Mouse (Mus musculus): ENCODE results near the gene Dysf.

The Dysf gene

GRCm38 (mm10) chr6:84111106-84111505, 102.7 kb downstream of the Dysf start:
- no peak for DNase-seq (ENCODE audit: low read depth, low spot score)

GRCm38 (mm10) chr6:84119731-84120530, 111.5 kb downstream of the Dysf start:
- no peak for DNase-seq (ENCODE audit: low read depth, low spot score)

DNA sequence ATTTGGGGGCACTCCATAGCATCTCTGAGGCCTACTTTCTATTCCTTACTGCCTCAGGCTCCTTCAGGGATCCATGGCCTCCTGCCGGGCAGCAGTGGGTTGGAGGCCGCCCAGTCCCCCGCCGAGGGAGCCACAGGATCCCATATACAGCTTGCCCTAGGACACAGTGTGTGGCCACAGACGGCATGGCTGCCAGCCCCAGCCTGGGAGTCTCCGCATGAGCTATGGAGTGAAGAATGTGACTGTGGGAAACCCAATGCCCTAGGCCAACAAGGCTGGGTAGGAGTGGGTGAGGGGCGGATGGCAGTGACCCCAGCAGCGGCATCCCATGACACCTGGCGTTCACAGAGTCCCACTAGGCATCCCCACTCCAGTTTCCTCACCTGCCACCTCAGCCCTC, 116.2 kb downstream of the Dysf start:
- no peak for DNase-seq (ENCODE audit: low read depth, low spot score)

- no peak for DNase-seq (ENCODE audit: low read depth, low spot score)
These were observed 116.7 kb downstream of the Dysf start for GRCm38 (mm10) chr6:84125101-84125500.

DNA sequence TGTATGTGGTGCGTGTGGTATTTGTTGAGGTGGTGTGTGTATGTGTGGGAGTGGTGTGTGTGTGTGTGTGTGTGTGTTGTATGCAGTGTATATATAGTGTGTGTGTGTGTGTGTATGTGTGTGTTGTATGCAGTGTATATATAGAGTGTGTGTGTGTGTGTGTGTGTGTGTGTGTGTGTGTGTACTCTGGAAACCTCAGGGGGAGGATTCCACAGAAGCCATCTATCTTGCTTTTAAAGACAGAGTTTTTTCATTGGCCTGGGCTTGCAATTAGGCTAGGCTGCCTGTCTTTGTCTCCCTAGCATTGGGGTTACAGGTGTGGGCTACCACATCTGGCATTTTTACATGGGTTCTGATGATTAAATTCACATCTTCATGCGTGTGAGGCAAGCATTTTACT, 119.8 kb downstream of the Dysf start:
- DNase-seq (ENCODE audit: low read depth, low spot score) = no peak

DNA sequence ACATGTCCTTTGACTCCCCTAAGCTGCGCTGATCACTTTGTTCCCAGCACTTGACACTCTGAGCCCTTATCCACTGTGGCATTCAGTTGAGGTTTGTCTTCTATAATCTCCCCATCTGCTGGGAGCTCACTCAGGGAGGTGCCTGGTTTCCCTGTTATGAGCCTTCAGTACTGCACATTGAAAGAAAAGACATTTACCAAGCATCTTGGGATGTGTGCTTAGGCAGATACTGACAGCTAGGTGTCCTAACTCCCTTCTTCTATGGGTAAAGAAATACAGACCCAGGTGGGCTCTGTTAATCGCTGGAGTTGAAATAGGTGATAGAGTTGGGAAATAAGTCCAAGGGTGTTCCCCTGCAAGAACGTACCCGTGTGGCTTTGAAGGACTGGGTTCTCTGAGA, 122.5 kb downstream of the Dysf start:
- no peak for DNase-seq (ENCODE audit: low read depth, low spot score)

DNA sequence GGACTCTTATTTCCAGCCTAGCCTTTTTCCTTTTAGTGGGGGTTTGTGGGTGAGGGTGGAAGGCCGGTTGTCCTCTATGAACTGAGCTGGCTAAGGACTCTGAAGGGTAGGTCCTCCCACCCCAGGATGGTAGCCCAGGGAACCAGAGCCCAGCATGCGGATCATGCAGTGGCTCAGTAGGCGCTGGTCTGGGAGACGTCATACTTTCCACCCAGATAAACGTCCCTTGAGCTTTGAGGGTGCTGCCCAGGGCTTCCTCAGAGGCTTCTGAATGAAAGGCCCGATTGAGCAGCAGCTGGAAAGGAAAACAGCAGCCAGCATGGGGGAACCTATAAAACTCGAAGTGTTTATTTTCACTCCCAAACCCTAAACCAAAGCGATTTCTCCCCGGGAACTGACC, 123.1 kb downstream of the Dysf start:
- DNase-seq (ENCODE audit: low read depth, low spot score) = no peak

GRCm38 (mm10) chr6:84133053-84133452, 124.7 kb downstream of the Dysf start:
- no peak for DNase-seq (ENCODE audit: low read depth, low spot score)

DNA sequence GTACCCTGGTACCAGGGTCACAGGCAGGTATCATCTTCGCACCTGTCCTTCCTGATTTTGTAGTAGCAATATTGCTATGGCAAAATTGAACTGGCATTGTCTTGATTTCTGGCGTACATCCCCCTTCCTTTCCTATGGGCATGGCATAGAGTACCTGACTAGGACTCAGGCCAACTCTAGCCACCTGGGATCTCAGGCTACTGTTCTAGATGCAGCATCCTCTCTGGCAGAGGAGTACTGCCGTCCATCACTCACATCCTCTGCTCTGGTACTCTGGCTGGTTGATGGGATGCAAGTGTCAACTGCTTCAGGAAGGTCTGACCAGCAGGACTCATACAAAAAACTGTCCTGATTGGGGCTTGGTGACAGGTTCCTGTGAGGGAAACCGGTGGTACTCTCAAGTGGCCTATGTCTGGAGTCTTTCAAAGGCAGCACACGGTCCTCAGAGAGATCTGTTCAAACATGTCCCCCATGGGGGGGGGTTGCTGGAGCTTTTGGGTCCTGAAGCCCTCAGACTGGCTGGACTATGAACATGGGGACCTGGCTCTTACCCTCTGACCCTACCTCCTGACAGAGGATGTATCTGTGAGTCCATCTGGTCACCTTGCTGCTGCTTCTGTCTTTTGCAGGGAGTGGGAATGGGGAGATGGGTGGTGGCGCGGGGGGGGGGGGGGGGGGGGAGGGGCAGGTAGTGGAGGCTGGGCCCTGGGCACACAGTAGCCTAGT, 125.8 kb downstream of the Dysf start:
- DNase-seq (ENCODE audit: low read depth, low spot score) = no peak

- DNase-seq (ENCODE audit: low read depth, low spot score) = no peak
These were observed 126.5 kb downstream of the Dysf start for GRCm38 (mm10) chr6:84134722-84135394.

DNA sequence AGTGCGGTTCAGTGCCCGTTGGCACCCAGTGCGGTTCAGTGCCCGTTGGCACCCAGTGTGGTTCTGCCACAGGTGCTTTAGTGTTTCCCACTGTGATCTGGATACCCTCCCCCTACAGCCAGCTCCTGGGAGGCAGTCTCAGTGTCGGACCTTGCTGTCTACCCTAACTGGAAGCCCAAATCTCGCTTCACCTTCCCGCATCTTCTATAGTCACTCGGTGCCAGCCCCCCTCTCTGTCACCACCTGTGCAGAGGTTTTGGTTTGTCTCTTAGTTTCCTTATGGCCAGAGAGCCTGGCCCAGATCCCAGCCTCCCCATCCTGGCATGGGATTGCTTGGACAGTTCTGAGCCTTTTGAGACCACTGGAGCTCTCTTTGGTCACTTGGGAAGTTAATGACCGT, 127.3 kb downstream of the Dysf start:
- DNase-seq (ENCODE audit: low read depth, low spot score) = no peak

DNA sequence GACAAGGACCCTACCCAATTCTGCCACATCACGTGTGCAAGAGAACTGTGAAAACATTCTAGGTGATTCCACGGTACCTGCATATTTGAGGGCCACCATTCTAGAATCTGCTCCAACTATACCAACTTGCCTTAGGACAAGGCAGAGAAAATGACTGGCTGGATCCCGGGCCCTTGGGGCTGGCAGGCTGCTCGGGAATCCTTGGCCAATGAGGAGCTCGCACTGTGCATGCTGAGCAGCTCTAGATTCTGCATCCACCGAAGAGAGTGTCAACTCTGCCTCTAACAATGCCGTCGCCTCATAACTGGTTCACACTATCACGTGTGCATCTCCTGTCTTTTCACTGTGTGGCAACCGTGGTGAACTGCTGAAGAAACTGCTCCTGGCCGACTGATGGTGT, 128.0 kb downstream of the Dysf start:
- DNase-seq (ENCODE audit: low read depth, low spot score) = no peak

DNA sequence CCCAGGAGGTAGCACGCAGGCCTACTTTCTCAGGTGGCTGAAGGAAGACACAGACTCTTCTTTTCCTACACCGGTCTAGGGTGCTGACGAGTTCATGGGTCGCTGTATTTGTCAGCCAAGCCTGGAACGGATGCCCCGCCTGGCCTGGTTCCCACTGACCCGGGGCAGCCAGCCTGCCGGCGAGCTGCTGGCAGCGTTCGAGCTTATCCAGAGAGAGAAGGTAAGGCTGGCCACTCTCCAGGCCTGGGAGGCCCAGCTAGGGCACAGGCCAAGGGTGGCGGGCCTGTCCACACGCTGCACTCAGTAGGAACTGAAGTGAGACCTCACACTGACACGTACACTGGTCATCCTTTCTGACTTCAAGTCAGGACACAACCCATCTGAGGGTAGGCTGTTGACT, 131.5 kb downstream of the Dysf start:
- no peak for DNase-seq (ENCODE audit: low read depth, low spot score)

GRCm38 (mm10) chr6:84142481-84142880, 134.1 kb downstream of the Dysf start:
- no peak for DNase-seq (ENCODE audit: low read depth, low spot score)

- no peak for DNase-seq (ENCODE audit: low read depth, low spot score)
These were observed 134.9 kb downstream of the Dysf start for GRCm38 (mm10) chr6:84143328-84143727.

DNA sequence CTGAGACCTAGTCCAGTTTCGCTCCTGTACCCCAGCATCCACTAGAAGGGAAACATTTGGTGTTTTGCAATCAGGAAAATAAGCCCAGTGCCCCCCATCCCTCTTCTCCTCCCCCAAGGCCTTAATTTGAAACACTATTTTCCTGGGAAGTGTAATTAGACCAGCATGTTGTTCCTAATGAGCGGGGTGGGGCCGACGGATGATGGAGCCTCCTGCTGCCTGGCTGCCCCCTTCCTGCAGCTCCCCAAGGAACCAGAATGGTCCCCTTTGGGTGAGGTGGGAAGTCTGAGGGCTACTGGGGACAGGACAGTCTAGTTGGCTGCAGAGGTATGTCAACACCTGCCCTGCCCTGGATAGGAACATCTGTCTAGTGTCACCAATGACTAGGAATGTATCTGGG, 136.0 kb downstream of the Dysf start:
- DNase-seq (ENCODE audit: low read depth, low spot score) = no peak

- no peak for DNase-seq (ENCODE audit: low read depth, low spot score)
These were observed 139.0 kb downstream of the Dysf start for GRCm38 (mm10) chr6:84147206-84148004.

- DNase-seq (ENCODE audit: low read depth, low spot score) = no peak
These were observed 140.1 kb downstream of the Dysf start for GRCm38 (mm10) chr6:84148470-84148869.

DNA sequence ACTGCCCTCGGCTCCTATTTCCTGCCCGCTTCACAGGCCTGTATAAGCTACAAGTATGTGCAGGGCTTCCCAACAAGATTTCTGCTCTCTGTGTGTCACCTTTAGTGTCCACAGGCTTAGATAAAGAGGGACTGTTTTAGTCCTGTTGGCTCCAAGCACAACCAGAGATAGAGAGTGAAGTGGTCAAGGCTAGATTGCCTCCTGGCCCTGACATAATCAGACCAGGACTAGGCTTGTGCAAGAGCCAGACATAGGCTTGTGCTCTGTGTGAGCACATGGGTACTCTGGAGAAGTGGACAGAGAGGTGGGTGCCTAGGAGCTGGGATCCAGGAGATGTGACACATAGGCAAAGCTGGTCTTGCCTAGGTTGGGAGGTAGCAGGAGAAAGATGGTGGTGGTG, 146.1 kb downstream of the Dysf start:
- no peak for DNase-seq (ENCODE audit: low read depth, low spot score)

DNA sequence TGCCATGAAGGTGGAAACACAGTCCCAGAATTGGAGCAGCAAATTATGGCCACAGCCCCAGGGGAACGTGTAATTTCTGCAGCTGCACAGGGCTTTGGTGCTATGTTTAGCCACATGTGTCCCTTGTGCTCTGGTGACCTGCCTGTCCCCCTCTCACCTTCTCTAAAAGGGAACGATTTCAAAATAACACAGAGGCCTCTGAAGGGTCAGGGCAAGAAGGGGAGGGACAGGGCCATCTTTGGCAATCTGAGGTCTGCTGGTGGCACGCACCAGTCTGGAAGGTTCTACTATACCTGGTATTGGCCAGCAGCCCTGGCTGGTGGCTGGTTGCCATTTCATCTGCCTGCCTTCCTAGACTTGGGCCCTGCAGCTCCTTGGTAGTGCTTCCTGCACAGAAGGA, 147.4 kb downstream of the Dysf start:
- no peak for DNase-seq (ENCODE audit: low read depth, low spot score)

- DNase-seq (ENCODE audit: low read depth, low spot score) = no peak
These were observed 148.2 kb downstream of the Dysf start for GRCm38 (mm10) chr6:84156481-84157025.

- no peak for DNase-seq (ENCODE audit: low read depth, low spot score)
These were observed 150.7 kb downstream of the Dysf start for GRCm38 (mm10) chr6:84159046-84159445.

Measured in CD4-positive helper T cell, adult 2 months (primary cell).